Mouse (Mus musculus) lung, embryonic 16.5 days (tissue): ENCODE measurements around the gene Exoc4. TPM values are rescaled to one million over a fixed set of nuclear protein-coding genes. Genes with fewer than 3 reads are reported as not detected.

Source experiments
- ATAC-seq: fragments of 200-750 bp; cut with Nextera tagmentation; 2 replicates; pipeline ENCODE4 v1.8.0; 2017; ENCODE audit warnings: low read depth, mild to moderate bottlenecking, moderate library complexity
- H3K27ac ChIP-seq: fragments of 300-500 bp; sonication (generic); 2 replicates; pipeline ENCODE4 v1.5.1; 2014; ENCODE audit warnings: mild to moderate bottlenecking, control low read depth, low read length
- H3K27me3 ChIP-seq: fragments of 300-500 bp; sonication (generic); 2 replicates; pipeline ENCODE4 v1.6.1; 2014; ENCODE audit warnings: low read depth, low read length, mixed read lengths; ENCODE audit not compliant: control insufficient read depth, insufficient read depth
- H3K36me3 ChIP-seq: fragments of 300-500 bp; sonication (generic); 2 replicates; pipeline ENCODE4 v1.6.1; 2014; ENCODE audit warnings: low read length; ENCODE audit not compliant: control insufficient read depth, insufficient read depth
- H3K4me1 ChIP-seq: fragments of 300-500 bp; sonication (generic); replicated peaks from 2 replicates; pipeline ENCODE4 v1.6.1; 2014; ENCODE audit warnings: low read length, mixed read lengths; ENCODE audit not compliant: control insufficient read depth, insufficient read depth
- H3K4me2 ChIP-seq: fragments of 300-500 bp; sonication (generic); 2 replicates; pipeline ENCODE4 v1.6.1; 2014; ENCODE audit warnings: low read depth, low read length, control low read depth
- H3K4me3 ChIP-seq: fragments of 300-500 bp; sonication (generic); 2 replicates; pipeline ENCODE4 v1.5.1; 2014; ENCODE audit warnings: mild to moderate bottlenecking, low read length, control low read depth
- H3K9ac ChIP-seq: fragments of 300-500 bp; sonication (generic); 2 replicates; pipeline ENCODE4 v1.6.1; 2014; ENCODE audit warnings: low read length, control low read depth
- H3K9me3 ChIP-seq: fragments of 300-500 bp; sonication (generic); 2 replicates; pipeline ENCODE4 v1.6.1; 2016; ENCODE audit warnings: low read length; ENCODE audit not compliant: control insufficient read depth
- WGBS: fragments of 180-500 bp; shearing (Covaris S2); extraction: QIAGEN DNeasy Blood & Tissue Kit; methylation state at CpG from one replicate; pipeline ENCODE4 v1.1.7; 2014; 5-methylcytosine and 5-hydroxymethylcytosine counted together
- polyA plus RNA-seq: library from polyadenylated mRNA; unstranded; fragments of >200 nt; fragmentation: Nextera tagmentation; extraction: Ambion mirVana; gene quantifications from 2 replicates; pipeline ENCODE4 v1.2.1, GENCODE M21; 2015

The Exoc4 gene
- polyA plus RNA-seq, 1 experiment from 2014 or later, result 36.8 TPM

GRCm38 (mm10) chr6:33683533-33683932 lies 434.6 kb downstream of the Exoc4 start:
- Histone ChIP-seq H3K4me2 (no peak overlapping the region), H3K27me3 (no peaks in the 10 kb centered on the region), H3K36me3 (no peaks in the 10 kb centered on the region), H3K9ac (no peak overlapping the region), H3K4me3 (no peak overlapping the region), H3K9me3 (no peaks in the 10 kb centered on the region), H3K4me1 (no peaks in the 10 kb centered on the region), H3K27ac (no peak overlapping the region)
- no peak for ATAC-seq
- WGBS, result 49% methylated on average over 3 of the region's 3 CpGs

GRCm38 (mm10) chr6:33685321-33685720 lies 436.4 kb downstream of the Exoc4 start:
- Histone ChIP-seq H3K9me3 (no peaks in the 10 kb centered on the region), H3K9ac (no peak overlapping the region), H3K36me3 (no peaks in the 10 kb centered on the region), H3K27me3 (no peaks in the 10 kb centered on the region), H3K4me3 (no peak overlapping the region), H3K4me2 (no peak overlapping the region), H3K27ac (no peak overlapping the region), H3K4me1 (no peaks in the 10 kb centered on the region)
- WGBS, result 49% methylated on average over 2 of the region's 2 CpGs
- no peak for ATAC-seq

GRCm38 (mm10) chr6:33690601-33691000 lies 441.7 kb downstream of the Exoc4 start:
- no peaks in the 10 kb centered on the region for H3K4me1 ChIP-seq
- WGBS, result 81% methylated on average over 5 of the region's 5 CpGs

GRCm38 (mm10) chr6:33696976-33697375 lies 448.1 kb downstream of the Exoc4 start:
- Histone ChIP-seq H3K4me2 (no peak overlapping the region), H3K9me3 (no peaks in the 10 kb centered on the region), H3K36me3 (no peaks in the 10 kb centered on the region), H3K4me3 (no peak overlapping the region), H3K27ac (no peak overlapping the region), H3K27me3 (no peaks in the 10 kb centered on the region), H3K9ac (no peak overlapping the region), H3K4me1 (no peaks in the 10 kb centered on the region)
- WGBS, result 40% methylated on average over 1 of the region's 1 CpGs
- no peak for ATAC-seq

More at GRCm38 (mm10) chr6:33690601-33691000, 441.7 kb downstream of the Exoc4 start:
- H3K4me3 ChIP-seq, result no peak overlapping the region
- H3K9me3 ChIP-seq, result no peaks in the 10 kb centered on the region
- H3K27ac ChIP-seq, result no peak overlapping the region
- H3K27me3 ChIP-seq, result no peaks in the 10 kb centered on the region
- no peak overlapping the region for H3K9ac ChIP-seq
- H3K36me3 ChIP-seq, result no peaks in the 10 kb centered on the region
- no peak overlapping the region for H3K4me2 ChIP-seq
- no peak for ATAC-seq

GRCm38 (mm10) chr6:33708907-33709306 lies 460.0 kb downstream of the Exoc4 start:
- H3K36me3 ChIP-seq, result no peaks in the 10 kb centered on the region
- no peaks in the 10 kb centered on the region for H3K9me3 ChIP-seq
- 78% methylated on average over 4 of the region's 4 CpGs for WGBS
- no peak overlapping the region for H3K9ac ChIP-seq
- no peak overlapping the region for H3K4me2 ChIP-seq
- no peaks in the 10 kb centered on the region for H3K4me1 ChIP-seq
- H3K27me3 ChIP-seq, result no peaks in the 10 kb centered on the region
- H3K4me3 ChIP-seq, result no peak overlapping the region
- ATAC-seq, result no peak
- H3K27ac ChIP-seq, result no peak overlapping the region

GRCm38 (mm10) chr6:33709340-33709739 lies 460.5 kb downstream of the Exoc4 start:
- Histone ChIP-seq H3K27ac (no peak overlapping the region), H3K9ac (no peak overlapping the region), H3K4me1 (no peaks in the 10 kb centered on the region), H3K36me3 (no peaks in the 10 kb centered on the region), H3K4me3 (no peak overlapping the region), H3K9me3 (no peaks in the 10 kb centered on the region), H3K27me3 (no peaks in the 10 kb centered on the region), H3K4me2 (no peak overlapping the region)
- ATAC-seq, result peak; percentile 62; the same call in 1 of the 2 replicates
- WGBS, result 56% methylated on average over 5 of the region's 5 CpGs

GRCm38 (mm10) chr6:33711742-33712141 lies 462.9 kb downstream of the Exoc4 start:
- no peak overlapping the region for H3K27ac ChIP-seq
- no peaks in the 10 kb centered on the region for H3K36me3 ChIP-seq
- no peaks in the 10 kb centered on the region for H3K27me3 ChIP-seq
- no peak overlapping the region for H3K9ac ChIP-seq
- no peaks in the 10 kb centered on the region for H3K9me3 ChIP-seq
- H3K4me3 ChIP-seq, result no peak overlapping the region
- no peak overlapping the region for H3K4me2 ChIP-seq
- WGBS, result 68% methylated on average over 3 of the region's 3 CpGs
- ATAC-seq, result no peak
- H3K4me1 ChIP-seq, result no peaks in the 10 kb centered on the region

GRCm38 (mm10) chr6:33712540-33713118 lies 463.7 kb downstream of the Exoc4 start:
- Histone ChIP-seq H3K36me3 (no peaks in the 10 kb centered on the region), H3K27ac (no peak overlapping the region), H3K4me3 (no peak overlapping the region), H3K9ac (no peak overlapping the region), H3K27me3 (no peaks in the 10 kb centered on the region), H3K9me3 (no peaks in the 10 kb centered on the region), H3K4me2 (no peak overlapping the region), H3K4me1 (no peaks in the 10 kb centered on the region)
- ATAC-seq, result no peak
- WGBS, result 75% methylated on average over 7 of the region's 7 CpGs

- Histone ChIP-seq H3K4me2 (no peak overlapping the region), H3K4me1 (no peaks in the 10 kb centered on the region), H3K27ac (no peak overlapping the region), H3K9ac (no peak overlapping the region), H3K27me3 (no peaks in the 10 kb centered on the region), H3K4me3 (no peak overlapping the region), H3K9me3 (no peaks in the 10 kb centered on the region), H3K36me3 (no peaks in the 10 kb centered on the region)
- WGBS, result 55% methylated on average over 6 of the region's 6 CpGs
- ATAC-seq, result no peak
Observed at GRCm38 (mm10) chr6:33716254-33716965, 467.5 kb downstream of the Exoc4 start.
